Mouse (Mus musculus) spleen, adult 2 months (tissue): ENCODE measurements around the gene Vhl. TPM values are rescaled to one million over a fixed set of nuclear protein-coding genes. Genes with fewer than 3 reads are reported as not detected.
A peak's percentile ranks its signal among the peaks of the same experiment; 100 is the strongest.
"Not testable (repeated sequence)": the region's sequence is repeated elsewhere in the genome, so short reads cannot be mapped to it uniquely, and the experiment has no call there.

Source experiments
- DNase-seq, 2 experiments: peaks; one replicate each; pipeline versions ENCODE4 v3.0.0 to v3.0.0-alpha.2; 2012 to 2021; ENCODE audit warnings: low spot score in 2 of 2, low read depth in 1 of 2
- H3K27ac ChIP-seq: fragments of 200-500 bp; 2 replicates; pipeline ENCODE4 v1.5.1; 2012; ENCODE audit warnings: low read length, inconsistent platforms; ENCODE audit not compliant: insufficient read depth
- H3K27me3 ChIP-seq: fragments of 200-500 bp; 2 replicates; pipeline ENCODE4 v1.6.1; 2012; ENCODE audit warnings: mild to moderate bottlenecking, moderate library complexity, low read length, inconsistent platforms; ENCODE audit not compliant: control insufficient read depth, insufficient read depth
- H3K36me3 ChIP-seq: fragments of 200-500 bp; 2 replicates; pipeline ENCODE4 v1.6.1; 2012; ENCODE audit warnings: mild to moderate bottlenecking, low read length, inconsistent platforms; ENCODE audit not compliant: control insufficient read depth, insufficient read depth
- H3K4me1 ChIP-seq: fragments of 200-500 bp; 2 replicates; pipeline ENCODE4 v1.6.1; 2011; ENCODE audit warnings: inconsistent platforms; ENCODE audit not compliant: control insufficient read depth, insufficient read depth, insufficient read length
- H3K4me3 ChIP-seq: fragments of 200-500 bp; 2 replicates; pipeline ENCODE4 v1.5.1; 2011; ENCODE audit warnings: mild to moderate bottlenecking, inconsistent platforms; ENCODE audit not compliant: insufficient read depth, insufficient read length; ENCODE audit errors: extremely low read depth
- CTCF ChIP-seq: fragments of 200-500 bp; IDR thresholded peaks from 2 replicates; pipeline ENCODE4 v1.5.1; 2011; ENCODE audit warnings: mild to moderate bottlenecking, inconsistent platforms; ENCODE audit not compliant: insufficient read depth, insufficient read length, insufficient replicate concordance; ENCODE audit errors: extremely low read depth
- POLR2A ChIP-seq: fragments of 200-500 bp; IDR thresholded peaks from 2 replicates; pipeline ENCODE4 v1.6.1; 2011; ENCODE audit warnings: low read depth, low read length, inconsistent platforms
- whole genome bisulfite sequencing: fragments of 180-500 bp; shearing (Covaris S2); methylation state at CpG from one replicate; pipeline ENCODE4 v1.1.7; 2018; 5-methylcytosine and 5-hydroxymethylcytosine counted together
- polyA plus RNA-seq: library from polyadenylated mRNA; depleted of rRNA; stranded (reverse); fragments of >200 nt; gene quantifications from 2 replicates; pipeline ENCODE4 v1.2.3, GENCODE M21; 2012

Gene Vhl
- polyA plus RNA-seq, 1 experiment = 19.3 TPM

- 7% methylated on average over 15 of the region's 15 CpGs for WGBS
- peak overlapping the region; percentile 78 for H3K27ac ChIP-seq
- H3K4me3 ChIP-seq = no peak overlapping the region
- peak; percentile 53 to 68 for DNase-seq
- TF ChIP-seq POLR2A = no peak
- no peak for TF ChIP-seq CTCF
- peaks cover 44% of the 10 kb centered on the region for H3K4me1 ChIP-seq
- peaks cover 15% of the 10 kb centered on the region for H3K36me3 ChIP-seq
- no peaks in the 10 kb centered on the region for H3K27me3 ChIP-seq
Observed at GRCm38 (mm10) chr6:113668287-113669154, 44.8 kb downstream of the Vhl start.

GRCm38 (mm10) chr6:113669821-113670220, 46.1 kb downstream of the Vhl start:
- DNase-seq = peak in 1 of 2 experiments; percentile 70
- TF ChIP-seq CTCF (no peak), POLR2A (no peak)
- H3K4me3 ChIP-seq = no peak overlapping the region
- H3K27ac ChIP-seq = peak overlapping the region; percentile 78
- 63% methylated on average over 7 of the region's 7 CpGs for WGBS
- H3K4me1 ChIP-seq = peaks cover 32% of the 10 kb centered on the region; the same call in 1 of the 2 replicates
- H3K27me3 ChIP-seq = no peaks in the 10 kb centered on the region
- H3K36me3 ChIP-seq = peaks cover 16% of the 10 kb centered on the region

- not testable (repeated sequence) for DNase-seq, H3K4me3 ChIP-seq, H3K27me3 ChIP-seq, H3K27ac ChIP-seq
- Histone ChIP-seq H3K36me3 (peaks cover 17% of the 10 kb centered on the region), H3K4me1 (peaks cover 26% of the 10 kb centered on the region; the same call in 1 of the 2 replicates)
- 100% methylated on average over 1 of the region's 1 CpGs for WGBS
Observed at GRCm38 (mm10) chr6:113672029-113672428, 48.3 kb downstream of the Vhl start.

- Histone ChIP-seq H3K27me3 (no peaks in the 10 kb centered on the region), H3K27ac (no peak overlapping the region), H3K4me1 (peaks cover 23% of the 10 kb centered on the region; the same call in 1 of the 2 replicates), H3K36me3 (peaks cover 15% of the 10 kb centered on the region), H3K4me3 (no peak overlapping the region)
- 83% methylated on average over 6 of the region's 6 CpGs for WGBS
- no peak for DNase-seq
- TF ChIP-seq POLR2A (no peak), CTCF (no peak)
Observed at GRCm38 (mm10) chr6:113672989-113673388, 49.2 kb downstream of the Vhl start.

GRCm38 (mm10) chr6:113675234-113675633, 51.5 kb downstream of the Vhl start:
- Histone ChIP-seq H3K4me1 (peaks cover 8% of the 10 kb centered on the region; the same call in 1 of the 2 replicates), H3K27me3 (no peaks in the 10 kb centered on the region), H3K36me3 (peaks cover 22% of the 10 kb centered on the region), H3K27ac (no peak overlapping the region), H3K4me3 (no peak overlapping the region)
- 35% methylated on average over 4 of the region's 4 CpGs for WGBS
- no peak for DNase-seq
- TF ChIP-seq POLR2A = no peak

- TF ChIP-seq POLR2A = no peak
- TF ChIP-seq CTCF = no peak
- no peak for DNase-seq
- H3K27me3 ChIP-seq = no peaks in the 10 kb centered on the region
- no peak overlapping the region for H3K27ac ChIP-seq
- peaks cover 22% of the 10 kb centered on the region for H3K36me3 ChIP-seq
- peaks cover 8% of the 10 kb centered on the region; the same call in 1 of the 2 replicates for H3K4me1 ChIP-seq
- H3K4me3 ChIP-seq = no peak overlapping the region
- 94% methylated on average over 9 of the region's 9 CpGs for WGBS
Observed at GRCm38 (mm10) chr6:113675991-113676390, 52.2 kb downstream of the Vhl start.
